Mouse (Mus musculus): ENCODE measurements around the gene Gm10944.

GRCm38 (mm10) chr10:10659161-10659560, 22.0 kb upstream of the Gm10944 start:
- TF ChIP-seq CTCF (IDR thresholded peaks at IDR 0.05) (no peak), EP300 (IDR thresholded peaks at IDR 0.05) (no peak)
